Mouse (Mus musculus) liver, postnatal 0 days (tissue): Measurements from ENCODE around the gene Bcr. TPM values are rescaled to one million over a fixed set of nuclear protein-coding genes. Genes with fewer than 3 reads are reported as not detected.
A peak's percentile ranks its signal among the peaks of the same experiment; 100 is the strongest.

ENCODE experiments used
- ATAC-seq: fragments of 200-750 bp; cut with Nextera tagmentation; 2 replicates; pipeline ENCODE4 v1.8.0; 2017; ENCODE audit warnings: mild to moderate bottlenecking, moderate library complexity
- DNase-seq: peaks from one replicate; pipeline ENCODE4 v3.0.0-alpha.2; 2016
- H3K27ac ChIP-seq: fragments of 300-500 bp; sonication (generic); 2 replicates; pipeline ENCODE4 v1.5.1; 2014; ENCODE audit warnings: antibody characterized with exemption, moderate library complexity, mild to moderate bottlenecking, low read depth
- H3K27me3 ChIP-seq: fragments of 300-500 bp; sonication (generic); 2 replicates; pipeline ENCODE4 v1.6.1; 2014; ENCODE audit warnings: low read length, control low read depth, mixed read lengths; ENCODE audit not compliant: insufficient read depth
- H3K36me3 ChIP-seq: fragments of 300-500 bp; sonication (generic); replicated peaks from 2 replicates; pipeline ENCODE4 v1.6.1; 2014; ENCODE audit warnings: mild to moderate bottlenecking, control low read depth, low read length, moderate library complexity, mixed read lengths; ENCODE audit not compliant: insufficient read depth
- H3K4me1 ChIP-seq: fragments of 300-500 bp; sonication (generic); 2 replicates; pipeline ENCODE4 v1.6.1; 2014; ENCODE audit warnings: antibody characterized with exemption, mild to moderate bottlenecking, control low read depth; ENCODE audit not compliant: insufficient read depth
- H3K4me2 ChIP-seq: fragments of 300-500 bp; sonication (generic); 2 replicates; pipeline ENCODE4 v1.6.1; 2014; ENCODE audit warnings: low read depth, mild to moderate bottlenecking, low read length, moderate library complexity, mixed read lengths
- H3K4me3 ChIP-seq: fragments of 300-500 bp; sonication (generic); 2 replicates; pipeline ENCODE4 v1.5.1; 2014; ENCODE audit warnings: low read depth, low read length
- H3K9ac ChIP-seq: fragments of 300-500 bp; sonication (generic); replicated peaks from 2 replicates; pipeline ENCODE4 v1.6.1; 2014; ENCODE audit warnings: mild to moderate bottlenecking, moderate library complexity
- H3K9me3 ChIP-seq: fragments of 300-500 bp; sonication (generic); 2 replicates; pipeline ENCODE4 v1.6.1; 2016; ENCODE audit warnings: mild to moderate bottlenecking, control low read depth, low read length, mixed read lengths
- CTCF ChIP-seq: sonication (generic); IDR thresholded peaks from 2 replicates; pipeline ENCODE4 v1.5.1; 2016; ENCODE audit warnings: antibody characterized with exemption, low read depth
- EP300 ChIP-seq: IDR thresholded peaks from 2 replicates; pipeline ENCODE4 v1.6.1; 2016; ENCODE audit warnings: antibody characterized with exemption, low read depth, mild to moderate bottlenecking
- WGBS: fragments of 180-500 bp; shearing (Covaris S2); extraction: QIAGEN DNeasy Blood & Tissue Kit; methylation state at CpG from one replicate; pipeline ENCODE4 v1.1.7; 2014; ENCODE audit not compliant: insufficient replicate concordance; 5-methylcytosine and 5-hydroxymethylcytosine counted together
- polyA plus RNA-seq: library from polyadenylated mRNA; unstranded; fragments of >200 nt; fragmentation: Nextera tagmentation; extraction: Ambion mirVana; gene quantifications from 2 replicates; pipeline ENCODE4 v1.2.1, GENCODE M21; 2015

Gene Bcr
- polyA plus RNA-seq, 1 experiment from 2014 or later: 3.4 TPM

GRCm38 (mm10) chr10:75094338-75094737, 33.9 kb downstream of the Bcr start:
- no peak overlapping the region for H3K9ac ChIP-seq
- H3K27me3 ChIP-seq: no peaks in the 10 kb centered on the region
- WGBS: 90% methylated on average over 1 of the region's 1 CpGs
- ATAC-seq: no peak
- peaks cover 24% of the 10 kb centered on the region for H3K4me1 ChIP-seq
- no peaks in the 10 kb centered on the region for H3K9me3 ChIP-seq
- H3K4me2 ChIP-seq: no peak overlapping the region
- no peak overlapping the region for H3K27ac ChIP-seq
- TF ChIP-seq CTCF (no peak), EP300 (no peak)
- no peaks in the 10 kb centered on the region for H3K36me3 ChIP-seq
- no peak overlapping the region for H3K4me3 ChIP-seq
- DNase-seq: no peak

DNA sequence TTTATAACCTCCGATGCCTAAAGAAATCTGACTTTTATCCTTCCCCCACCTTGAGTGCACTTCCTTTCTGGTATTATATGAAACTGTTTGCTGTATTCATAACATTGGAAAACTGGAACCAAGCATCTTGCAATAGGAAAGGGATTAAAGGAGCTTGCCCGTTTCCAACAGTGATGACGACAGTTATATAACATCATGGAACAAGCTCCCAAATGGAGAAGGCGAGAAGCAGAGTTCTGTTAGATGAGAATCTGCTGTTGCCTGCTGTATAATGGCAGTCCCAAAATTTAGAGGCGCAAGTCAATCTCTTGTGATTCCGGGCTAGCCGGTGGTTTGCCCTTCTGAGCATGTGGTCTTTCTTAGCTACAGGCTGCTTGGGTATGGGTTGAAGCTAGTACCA, 34.8 kb downstream of the Bcr start:
- Histone ChIP-seq H3K9ac (no peak overlapping the region), H3K27ac (no peak overlapping the region), H3K4me2 (no peak overlapping the region), H3K4me3 (no peak overlapping the region), H3K36me3 (no peaks in the 10 kb centered on the region), H3K9me3 (no peaks in the 10 kb centered on the region), H3K27me3 (no peaks in the 10 kb centered on the region), H3K4me1 (peaks cover 24% of the 10 kb centered on the region)
- no peak for TF ChIP-seq EP300
- TF ChIP-seq CTCF: no peak
- DNase-seq (no peak), ATAC-seq (no peak)
- 89% methylated on average over 7 of the region's 7 CpGs for WGBS

DNA sequence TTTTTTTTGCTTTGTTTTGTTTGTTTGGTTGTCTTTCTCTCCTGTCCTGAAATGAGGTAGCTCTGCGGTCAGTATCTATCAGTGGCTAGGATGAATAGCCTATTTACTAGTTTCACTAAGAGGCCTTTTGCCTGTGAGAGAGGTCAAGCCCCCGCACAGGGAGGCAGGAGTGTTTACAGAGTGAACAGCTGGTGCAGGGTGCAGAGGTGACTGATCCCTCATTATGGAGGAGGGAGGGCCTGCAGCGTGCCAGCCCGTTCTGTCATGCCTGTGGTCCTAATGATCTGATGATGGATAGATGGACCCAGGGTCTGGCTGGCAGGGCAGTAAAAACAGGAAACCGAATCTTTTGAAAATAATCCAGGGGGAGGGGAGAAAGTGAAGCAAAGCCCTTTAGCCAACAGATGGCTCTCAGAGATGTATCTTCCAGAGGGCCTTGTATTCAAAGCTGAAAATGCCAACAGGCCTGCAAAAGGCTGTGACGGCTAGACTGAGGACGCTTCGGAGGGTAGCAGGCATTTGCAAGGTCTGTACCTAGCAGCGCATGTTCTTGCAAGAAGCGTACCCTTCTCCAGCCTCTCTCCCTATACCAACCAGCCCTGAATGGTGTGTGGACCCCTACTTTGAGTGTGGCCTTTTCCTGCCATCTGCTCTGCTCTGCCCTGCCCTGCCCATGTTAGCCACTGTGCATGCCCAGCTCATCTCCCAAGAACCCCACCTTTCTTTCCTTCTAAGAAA, 38.2 kb downstream of the Bcr start:
- WGBS: 49% methylated on average over 10 of the region's 10 CpGs
- no peaks in the 10 kb centered on the region for H3K27me3 ChIP-seq
- no peaks in the 10 kb centered on the region for H3K36me3 ChIP-seq
- peaks cover 24% of the 10 kb centered on the region for H3K4me1 ChIP-seq
- ATAC-seq: peak; percentile 70
- peak; percentile 35 for DNase-seq
- 0 out of 2 replicates have a peak overlapping the region, but pooled peaks have one; percentile 30 for H3K27ac ChIP-seq
- TF ChIP-seq CTCF: no peak
- no peak for TF ChIP-seq EP300
- H3K9me3 ChIP-seq: no peaks in the 10 kb centered on the region
- no peak overlapping the region for H3K4me3 ChIP-seq
- no peak overlapping the region for H3K9ac ChIP-seq
- no peak overlapping the region for H3K4me2 ChIP-seq

DNA sequence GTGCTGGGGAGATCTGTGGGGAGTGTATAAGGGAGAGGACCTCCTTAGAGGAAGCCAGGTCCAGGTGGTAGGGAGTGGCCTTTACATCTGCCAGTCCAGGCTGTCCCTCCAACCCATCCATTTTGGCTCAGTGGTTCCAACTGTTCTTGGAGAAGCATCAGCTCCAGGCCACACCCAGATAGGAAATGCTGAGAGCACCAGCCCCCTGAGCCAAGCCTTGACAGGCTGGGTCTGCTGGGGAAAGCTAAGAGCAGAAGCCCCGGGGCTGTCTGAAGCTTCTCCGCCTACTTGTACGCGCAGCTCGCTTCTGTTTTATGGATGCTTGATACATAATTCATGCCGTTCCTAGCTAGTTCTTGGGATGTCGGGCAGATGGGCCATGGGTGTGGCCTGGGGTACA, 39.9 kb downstream of the Bcr start:
- ATAC-seq (no peak), DNase-seq (no peak)
- Histone ChIP-seq H3K36me3 (no peaks in the 10 kb centered on the region), H3K4me1 (peaks cover 39% of the 10 kb centered on the region), H3K27ac (no peak overlapping the region), H3K4me2 (no peak overlapping the region), H3K27me3 (no peaks in the 10 kb centered on the region), H3K9me3 (no peaks in the 10 kb centered on the region), H3K4me3 (no peak overlapping the region), H3K9ac (no peak overlapping the region)
- TF ChIP-seq CTCF (no peak), EP300 (no peak)
- WGBS: 80% methylated on average over 7 of the region's 7 CpGs

GRCm38 (mm10) chr10:75103502-75103901, 43.1 kb downstream of the Bcr start:
- Histone ChIP-seq H3K36me3 (no peaks in the 10 kb centered on the region), H3K4me3 (no peak overlapping the region), H3K4me2 (no peak overlapping the region), H3K27ac (no peak overlapping the region), H3K4me1 (peaks cover 29% of the 10 kb centered on the region), H3K27me3 (no peaks in the 10 kb centered on the region), H3K9ac (no peak overlapping the region), H3K9me3 (no peaks in the 10 kb centered on the region)
- ATAC-seq: peak; percentile 48
- DNase-seq: no peak
- WGBS: 32% methylated on average over 2 of the region's 2 CpGs
- TF ChIP-seq CTCF: no peak
- TF ChIP-seq EP300: no peak

GRCm38 (mm10) chr10:75104191-75105098, 44.1 kb downstream of the Bcr start:
- ATAC-seq (peak; percentile 49), DNase-seq (no peak)
- Histone ChIP-seq H3K4me3 (no peak overlapping the region), H3K36me3 (no peaks in the 10 kb centered on the region), H3K9me3 (no peaks in the 10 kb centered on the region), H3K27me3 (no peaks in the 10 kb centered on the region), H3K4me2 (no peak overlapping the region), H3K4me1 (peaks cover 25% of the 10 kb centered on the region), H3K27ac (0 out of 2 replicates have a peak overlapping the region, but pooled peaks have one; percentile 5), H3K9ac (no peak overlapping the region)
- no peak for TF ChIP-seq EP300
- no peak for TF ChIP-seq CTCF
- 36% methylated on average over 8 of the region's 9 CpGs for WGBS
